Mouse (Mus musculus): ENCODE data around the gene Spata16. TPM values are rescaled to one million over a fixed set of nuclear protein-coding genes. Genes with fewer than 3 reads are reported as not detected.
"Not testable (repeated sequence)": the region's sequence is repeated elsewhere in the genome, so short reads cannot be mapped to it uniquely, and the experiment has no call there.

Spata16 gene
- not detected for total RNA-seq (2021)
- polyA plus RNA-seq (2012; rRNA removed), result not detected in 2 replicates
- long read RNA-seq, result 0 reads

DNA sequence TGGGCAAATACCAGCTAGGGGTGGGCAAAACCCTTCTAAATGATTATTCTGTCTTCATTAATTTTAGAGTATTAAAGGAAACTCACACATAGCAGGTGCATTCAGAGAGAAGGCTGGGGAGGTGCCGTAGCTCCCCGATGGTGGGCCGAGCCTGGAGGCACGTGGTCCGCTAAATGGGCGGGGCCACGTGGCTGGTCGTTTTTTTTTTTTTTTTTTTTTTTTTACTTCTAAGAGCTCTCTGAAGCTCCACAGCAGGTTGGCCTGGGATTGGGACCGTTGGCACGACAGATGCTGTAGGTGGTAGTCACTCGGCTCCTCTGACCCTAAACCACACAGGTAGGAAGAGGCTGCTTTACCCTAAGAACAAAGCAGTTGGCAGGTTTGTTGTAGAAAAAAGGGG is at the start of gene Spata16:
Gene Spata16, plus strand, starts transcription at position 219 of the 400 bp plus-strand sequence.
- no peak for DNase-seq

DNA sequence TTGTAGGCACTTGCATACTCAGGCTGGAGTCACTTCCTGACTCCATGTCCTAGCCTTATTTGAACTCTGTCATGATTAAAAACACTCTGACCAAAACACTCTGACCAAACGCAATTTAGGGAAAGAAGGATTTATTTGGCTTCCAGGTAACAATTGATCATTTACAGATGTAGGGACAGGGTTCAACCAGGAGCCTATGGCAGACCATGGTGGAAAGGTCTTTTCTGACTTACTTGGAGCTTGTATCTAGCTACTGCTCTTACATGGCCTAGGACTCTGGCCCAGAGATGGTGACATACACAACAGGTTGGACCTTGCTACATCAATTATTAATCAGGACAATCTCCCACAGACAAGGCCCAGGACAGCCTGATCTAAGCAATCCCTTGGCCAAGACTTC is 32.6 kb upstream of the Spata16 start:
- no peak for DNase-seq

DNA sequence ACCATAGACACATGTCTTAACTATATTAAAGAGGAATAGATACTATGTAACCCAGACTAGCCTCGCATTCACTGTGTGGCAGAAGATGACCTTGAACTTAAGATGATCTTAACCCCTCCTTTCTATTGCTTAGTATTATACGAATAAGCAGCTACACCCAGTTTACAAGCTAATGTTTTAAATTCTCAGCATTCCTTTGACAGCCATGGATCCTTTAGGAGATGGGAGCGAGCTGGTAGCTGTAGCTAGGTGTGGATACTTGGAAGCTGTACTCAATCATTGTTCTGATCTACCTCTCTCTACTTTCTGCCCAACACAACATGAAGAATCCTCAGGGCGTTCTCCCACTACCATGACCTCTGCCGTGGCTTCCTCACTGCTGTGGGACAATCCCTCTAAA is 28.9 kb upstream of the Spata16 start:
- no peak for DNase-seq

DNA sequence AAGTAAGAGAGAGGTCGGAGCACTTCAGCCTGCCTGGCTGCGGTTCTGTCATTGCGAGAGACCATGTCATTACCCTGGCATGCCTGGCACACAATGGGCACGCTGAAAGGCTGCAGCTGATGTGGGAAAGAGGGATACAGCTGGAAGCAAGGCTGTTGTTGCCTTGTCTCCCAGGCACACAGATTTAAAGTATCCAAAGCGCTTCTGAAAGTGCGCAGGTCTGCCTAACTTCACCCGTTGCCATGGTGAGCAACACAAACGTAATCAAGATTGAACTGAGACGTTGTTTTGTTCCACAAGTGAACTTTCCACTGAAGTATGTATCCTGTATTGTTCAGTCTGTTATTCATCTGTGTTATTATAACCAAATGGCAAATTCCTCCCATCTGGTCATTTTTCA is 1.8 kb downstream of the Spata16 start:
- DNase-seq, result no peak

DNA sequence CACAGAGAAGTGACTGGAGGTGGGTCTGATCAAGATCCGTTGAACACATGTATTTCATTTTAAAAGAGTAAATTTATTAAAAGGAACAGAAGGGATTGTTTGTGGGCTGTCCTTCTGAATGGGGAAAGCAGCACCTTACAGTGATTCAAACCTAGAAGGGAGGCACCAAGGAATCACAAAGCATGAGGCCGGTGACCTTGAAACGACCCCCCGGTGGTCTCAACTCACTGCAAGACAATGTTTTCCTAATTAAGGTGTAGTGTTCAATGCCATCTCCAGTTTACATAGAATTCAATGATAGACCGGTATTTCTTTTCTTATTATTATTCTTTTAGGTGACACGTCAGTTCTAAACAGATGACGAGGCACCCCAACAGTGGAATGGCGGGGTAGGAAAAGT is 2.4 kb downstream of the Spata16 start:
- no peak for DNase-seq

DNA sequence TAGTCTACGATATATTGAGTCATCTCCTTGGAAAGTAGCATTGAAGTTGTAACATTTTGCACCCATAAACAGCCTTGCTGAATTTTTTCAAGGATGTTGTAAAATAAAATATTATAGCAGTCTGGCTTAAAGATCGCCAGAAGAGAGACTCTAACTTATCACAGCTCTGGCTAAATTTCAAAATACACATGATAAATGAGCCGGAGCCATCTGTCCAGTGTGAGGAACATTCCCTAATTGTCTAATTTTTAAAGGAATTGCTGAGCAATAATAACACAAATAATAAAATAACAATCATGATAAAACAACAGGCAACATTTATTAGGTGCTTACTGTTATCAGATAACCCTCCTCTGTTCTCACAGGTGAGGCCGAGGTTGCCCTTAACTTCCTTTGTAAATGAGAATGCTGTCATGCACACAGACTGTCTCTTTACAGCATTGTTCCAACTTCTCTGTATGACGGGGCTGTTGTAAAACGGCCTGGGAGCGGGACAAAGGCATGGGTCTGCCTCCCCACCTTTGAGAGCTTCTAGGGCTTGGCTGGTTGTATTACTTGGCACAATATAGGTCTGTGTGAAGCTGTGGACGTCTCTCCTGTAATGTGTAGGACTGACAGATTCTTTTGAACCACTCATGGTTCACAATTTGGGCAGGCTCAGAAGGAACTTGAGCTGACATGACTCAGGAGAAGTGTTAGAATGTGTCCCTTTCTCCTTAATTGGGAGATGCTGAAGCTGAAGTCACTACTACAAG is 3.1 kb downstream of the Spata16 start:
- no peak for DNase-seq

DNA sequence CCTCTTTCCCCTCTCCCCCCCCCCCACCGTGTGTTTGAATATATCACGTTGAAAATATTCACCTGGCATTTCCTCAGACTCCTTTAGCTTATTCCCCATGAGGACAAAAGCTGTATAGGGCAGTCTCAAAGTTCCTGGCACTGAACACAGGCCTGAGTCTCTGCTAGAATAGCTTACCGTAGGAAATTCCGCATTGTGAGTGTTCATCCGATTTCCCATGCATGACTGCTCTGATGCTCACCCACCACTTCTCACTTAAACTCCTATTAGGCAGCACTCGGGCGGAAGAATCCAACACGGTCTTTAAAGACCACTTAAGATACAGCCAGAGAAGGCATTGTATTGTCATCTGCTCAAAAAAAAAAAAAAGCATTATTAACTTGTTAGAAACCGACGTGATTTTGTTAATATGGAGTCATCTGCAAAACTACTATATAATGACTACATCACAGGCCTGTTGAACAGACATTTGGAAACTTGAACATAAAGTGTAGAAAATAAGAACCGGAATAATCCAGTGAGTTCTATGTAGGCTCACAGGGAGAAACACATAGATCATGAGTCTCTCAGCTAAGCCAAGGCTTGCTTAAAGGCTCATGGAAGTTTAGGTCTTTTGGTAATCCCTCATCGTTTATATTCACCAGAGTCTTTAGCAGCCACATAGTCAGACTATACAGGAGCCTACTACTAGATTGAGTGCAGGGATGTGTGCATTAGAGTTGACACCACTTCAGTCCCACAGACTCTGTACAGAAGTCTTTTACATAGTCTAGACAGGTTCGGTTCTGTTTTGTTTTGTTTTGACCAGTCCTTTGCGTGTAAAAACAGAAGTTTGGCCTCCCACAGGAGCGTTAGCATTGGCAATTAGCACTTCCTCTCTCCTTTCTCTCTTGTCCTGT is 4.2 kb downstream of the Spata16 start:
- DNase-seq, result no peak

DNA sequence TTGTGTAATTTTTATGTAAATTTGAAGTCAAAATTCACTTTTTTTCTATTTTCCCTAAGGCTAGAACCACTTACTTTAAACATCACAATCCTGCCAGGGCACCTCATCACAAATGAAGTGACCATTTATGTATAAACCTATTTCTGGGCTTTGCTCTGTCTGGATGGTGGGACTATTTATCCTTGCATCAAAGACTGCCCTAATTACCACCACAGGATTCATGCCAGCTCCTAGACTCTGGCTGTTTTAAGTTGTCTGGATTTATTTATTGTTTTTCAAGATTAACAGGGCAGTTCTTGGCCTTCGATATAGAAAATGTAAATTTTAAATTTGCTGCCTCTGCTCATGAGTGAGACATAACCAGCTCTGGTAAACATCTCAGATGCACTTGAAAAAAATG is 6.7 kb downstream of the Spata16 start:
- DNase-seq, result no peak

DNA sequence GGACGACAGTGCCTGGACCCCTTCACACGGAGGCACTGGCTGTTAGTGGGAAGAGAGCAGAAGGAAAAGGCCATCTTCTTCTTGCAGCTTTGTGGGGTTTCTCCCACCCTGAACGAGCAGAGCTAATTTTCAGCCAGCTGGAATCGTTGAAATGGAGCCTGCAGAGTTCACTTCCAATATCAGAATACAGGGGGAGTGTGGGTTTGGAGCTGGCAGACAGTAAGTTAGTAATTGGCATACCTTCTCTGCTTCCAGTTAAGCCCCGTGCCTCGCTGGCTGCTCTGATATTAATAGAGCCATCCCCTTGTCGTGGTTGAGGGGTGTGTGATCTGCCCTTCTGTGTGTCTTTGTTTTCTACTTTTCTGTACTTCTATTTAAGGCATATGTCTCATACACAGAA is 9.4 kb downstream of the Spata16 start:
- no peak for DNase-seq

DNA sequence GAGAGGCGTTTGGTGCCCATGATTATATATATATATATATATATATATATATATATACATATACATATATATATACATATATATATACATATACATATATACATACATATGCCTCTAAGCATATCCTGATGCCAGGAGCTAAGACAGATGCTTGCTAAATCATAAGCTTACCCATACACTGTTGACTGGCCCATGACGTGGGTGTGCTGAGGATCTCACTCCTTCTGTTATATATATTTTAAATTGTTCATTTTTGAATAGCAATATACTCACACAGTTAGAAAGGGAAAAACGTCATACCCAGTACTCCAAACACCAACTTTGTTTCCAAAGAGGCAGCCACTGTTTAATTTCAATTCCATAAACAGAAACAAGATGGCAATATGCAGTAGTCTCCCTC is 48.4 kb downstream of the Spata16 start:
- no peak for DNase-seq

DNA sequence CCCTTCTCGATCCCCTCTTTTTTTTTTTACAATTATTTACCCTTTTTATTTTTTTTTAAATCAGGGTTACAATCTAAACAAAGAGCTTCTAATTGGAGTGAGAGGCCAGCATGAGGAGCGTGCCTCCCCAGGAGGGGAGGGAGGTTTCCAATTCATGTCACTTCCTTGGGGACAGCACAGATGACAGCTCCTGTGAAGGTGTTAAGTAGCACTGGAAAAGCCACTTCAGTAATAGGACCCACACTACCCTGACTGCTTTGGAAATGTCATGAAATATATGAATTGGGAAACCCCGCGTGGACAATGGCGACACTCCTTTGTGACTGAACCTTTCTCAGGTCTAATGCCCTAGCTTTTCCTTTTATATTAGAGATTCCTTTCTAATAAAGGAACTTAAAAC is 72.1 kb downstream of the Spata16 start:
- DNase-seq, result not testable (repeated sequence)

DNA sequence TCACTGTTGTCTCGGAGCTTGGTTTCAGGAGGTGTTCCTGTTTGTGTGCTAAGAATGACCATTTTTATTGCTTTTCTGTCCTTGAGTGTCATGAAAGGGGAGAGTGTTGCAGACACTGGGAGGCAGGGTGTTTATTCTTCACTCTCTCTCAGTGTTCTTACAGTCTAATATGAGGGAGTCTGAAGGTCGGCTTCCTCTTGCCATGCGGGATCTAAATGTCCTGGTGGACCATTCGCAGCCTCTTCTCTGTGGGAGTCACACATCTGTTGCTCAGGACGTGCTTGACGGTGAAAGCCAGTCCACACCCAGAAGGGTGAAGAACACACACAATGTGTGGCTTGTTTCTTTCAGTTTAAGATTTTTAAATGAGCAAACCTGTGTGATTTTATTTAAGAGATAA is 90.1 kb downstream of the Spata16 start:
- DNase-seq, result no peak

DNA sequence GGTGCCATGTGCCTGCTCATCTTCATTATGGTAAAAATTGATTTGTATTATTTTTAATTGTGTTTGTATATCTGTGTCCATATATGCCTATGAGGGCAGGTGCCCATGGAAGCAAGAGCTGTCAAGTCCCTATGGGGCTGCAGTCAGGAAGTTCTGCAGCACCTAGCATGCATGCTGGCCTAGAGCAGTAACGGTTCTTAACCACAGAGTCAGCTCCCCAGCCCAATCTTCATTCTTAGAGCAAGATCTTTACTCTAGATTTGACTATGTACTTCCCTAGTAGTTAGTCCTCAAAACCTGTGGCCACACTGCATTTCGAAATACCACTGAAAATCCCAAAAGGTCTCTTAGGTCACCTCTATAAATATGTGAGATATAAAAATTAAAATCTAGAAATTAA is 113.1 kb downstream of the Spata16 start:
- DNase-seq, result no peak

DNA sequence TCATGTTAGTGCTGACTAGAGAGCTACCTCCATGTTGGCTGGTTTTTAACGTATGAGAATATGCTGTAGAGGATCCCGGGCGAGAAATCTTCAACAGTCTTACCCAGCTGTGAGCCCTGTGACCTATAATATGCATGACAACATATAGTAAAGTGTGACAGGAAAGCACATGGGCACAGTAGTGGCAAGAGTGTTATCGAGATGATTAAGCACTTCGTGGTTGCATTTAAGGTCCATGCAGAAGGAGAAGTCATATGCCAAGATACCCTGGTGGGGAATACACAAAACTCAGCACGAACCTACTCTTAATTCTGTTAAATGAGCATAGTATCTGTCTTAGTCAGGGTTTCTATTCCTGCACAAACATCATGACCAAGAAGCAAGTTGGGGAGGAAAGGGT is 115.0 kb downstream of the Spata16 start:
- no peak for DNase-seq

DNA sequence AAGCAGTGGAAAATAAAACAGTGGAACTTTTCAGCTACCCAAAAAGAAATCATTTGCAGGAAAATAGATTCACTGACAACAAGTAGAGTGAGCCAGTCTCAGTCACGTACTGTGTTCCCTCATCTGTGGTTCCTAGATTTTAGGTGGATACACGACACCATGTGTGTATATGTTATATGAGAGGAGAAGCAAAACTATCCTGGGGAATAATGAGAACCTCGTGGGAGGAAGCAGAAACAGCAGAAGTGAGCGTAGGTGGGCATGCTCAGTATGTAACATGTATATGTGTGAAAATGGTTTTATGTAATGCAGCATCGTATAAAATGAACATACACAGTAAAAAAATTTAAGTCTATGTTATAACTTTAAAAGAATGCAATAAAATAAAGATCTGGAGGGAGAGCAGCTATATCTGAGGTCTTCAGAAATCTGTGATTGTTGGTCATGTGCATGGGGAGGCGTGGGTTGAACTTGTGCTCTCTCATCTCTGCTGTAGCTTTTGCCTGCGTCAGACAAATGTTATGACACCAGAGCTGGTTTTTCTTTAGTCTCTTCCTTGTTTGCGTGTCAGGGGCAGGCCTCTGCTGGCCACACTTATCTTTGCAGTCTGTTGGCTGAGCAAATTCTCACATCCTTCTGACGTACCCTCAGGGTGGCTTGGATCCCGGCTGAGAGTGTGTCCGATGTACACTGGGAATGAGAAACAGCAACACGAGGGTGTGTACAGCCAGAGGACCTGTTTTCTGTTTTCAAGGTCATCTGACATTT is 156.1 kb downstream of the Spata16 start:
- no peak for DNase-seq

DNA sequence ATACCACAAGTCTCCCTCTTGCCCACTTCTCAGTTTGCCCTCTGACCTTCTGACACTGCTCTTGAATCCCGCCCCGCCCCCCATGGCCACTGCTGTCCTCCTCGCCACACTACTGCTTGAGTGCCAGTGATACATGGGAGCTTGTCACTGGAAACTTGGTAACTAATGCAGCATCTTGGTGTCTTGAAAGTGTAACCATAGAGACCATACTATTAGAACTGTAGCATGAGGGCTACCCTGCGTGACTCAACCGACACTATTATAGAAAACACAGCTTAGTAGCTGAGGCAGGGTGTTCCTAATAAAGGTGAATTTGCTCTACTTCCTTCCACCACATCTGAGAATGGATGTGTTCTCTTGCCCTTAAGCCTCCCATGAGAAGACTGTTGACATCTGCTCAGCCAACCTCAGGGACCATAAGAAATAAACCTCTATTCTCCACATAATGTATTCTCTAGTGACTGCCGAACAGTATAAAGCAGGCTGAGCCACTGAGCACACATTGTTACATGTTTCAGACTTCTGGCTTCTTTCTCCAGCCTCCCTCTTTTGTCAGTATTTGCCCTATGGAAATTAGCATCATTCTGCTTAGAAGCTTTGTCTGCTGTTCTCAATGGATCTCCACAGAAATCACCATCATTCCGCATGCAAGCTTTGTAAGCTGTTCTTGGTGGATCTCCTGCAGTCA is 158.6 kb downstream of the Spata16 start:
- no peak for DNase-seq

DNA sequence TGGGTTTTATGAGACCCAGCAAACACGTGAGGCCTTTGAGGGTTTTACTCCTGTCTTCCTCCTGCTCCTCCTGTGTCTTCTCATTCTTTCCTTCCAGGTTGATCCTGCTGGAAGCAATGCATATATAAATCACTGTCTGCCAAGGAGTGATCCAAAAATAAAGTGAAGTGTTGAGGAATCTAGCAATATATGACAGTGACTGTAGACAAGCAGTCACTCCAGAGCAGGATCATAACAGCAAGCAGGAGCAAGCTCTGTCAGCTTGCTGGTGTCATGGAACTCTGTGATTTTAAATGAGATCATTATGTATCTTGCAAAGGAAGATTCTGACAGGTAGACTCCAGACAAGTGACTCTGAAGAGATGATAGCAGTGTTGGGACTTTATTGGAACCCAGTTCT is 159.5 kb downstream of the Spata16 start:
- DNase-seq, result no peak

DNA sequence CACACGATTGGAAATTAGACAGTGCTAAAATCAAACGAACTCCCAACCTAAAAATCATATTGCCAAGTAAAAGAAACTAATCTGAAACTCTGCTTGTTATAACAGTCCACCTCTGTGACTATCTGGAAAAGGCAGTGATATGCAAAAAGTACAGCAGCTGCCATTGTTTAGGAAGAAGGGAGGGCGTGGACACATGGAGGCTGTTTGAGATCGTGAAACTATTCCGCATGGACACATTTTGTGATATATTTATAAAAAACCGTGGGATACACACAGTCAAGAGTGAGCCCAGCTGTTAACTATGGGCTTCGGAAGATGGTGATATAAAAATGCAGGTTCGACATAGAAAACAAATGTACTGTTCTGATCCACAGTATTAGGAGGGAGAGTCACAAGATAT is 176.9 kb downstream of the Spata16 start:
- no peak for DNase-seq

DNA sequence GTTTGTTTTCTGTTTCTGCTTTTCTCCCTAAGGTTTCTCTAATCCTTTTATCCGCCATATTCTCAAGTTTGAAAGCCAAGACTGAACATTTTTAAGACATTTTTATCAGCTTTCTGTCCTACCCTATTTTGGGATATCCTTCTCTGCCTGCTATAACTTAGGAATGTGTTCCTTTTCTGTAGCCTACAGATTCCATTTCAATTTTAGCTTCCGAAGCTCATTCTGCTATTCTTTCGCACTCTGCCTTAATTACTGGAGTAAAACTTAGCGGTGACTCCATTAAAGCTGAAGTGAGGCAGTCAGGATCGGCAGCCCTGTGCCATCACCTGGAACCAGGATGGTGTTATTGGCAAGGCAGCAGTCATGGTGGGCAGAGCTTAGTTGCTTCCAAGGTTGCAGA is 178.3 kb downstream of the Spata16 start:
- no peak for DNase-seq

DNA sequence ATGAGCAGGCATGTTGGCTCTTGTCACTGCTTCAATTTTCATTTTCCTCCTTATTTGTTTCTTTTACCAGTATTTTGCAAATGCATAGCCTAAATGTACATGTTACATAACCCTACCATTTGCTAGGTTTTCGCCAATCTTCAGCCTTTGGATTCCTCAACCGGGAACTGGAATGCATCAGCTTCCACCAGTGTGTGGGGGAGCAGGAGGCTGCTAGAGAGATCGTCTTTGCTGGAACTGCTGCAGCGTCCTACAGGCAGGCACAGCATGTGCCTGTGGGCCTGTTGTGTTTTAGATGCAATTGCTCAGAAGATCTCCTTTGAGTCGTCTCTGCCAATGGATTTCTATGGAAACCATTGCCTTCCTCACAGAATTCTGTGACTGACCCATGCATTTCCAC is 182.0 kb downstream of the Spata16 start:
- DNase-seq, result no peak

DNA sequence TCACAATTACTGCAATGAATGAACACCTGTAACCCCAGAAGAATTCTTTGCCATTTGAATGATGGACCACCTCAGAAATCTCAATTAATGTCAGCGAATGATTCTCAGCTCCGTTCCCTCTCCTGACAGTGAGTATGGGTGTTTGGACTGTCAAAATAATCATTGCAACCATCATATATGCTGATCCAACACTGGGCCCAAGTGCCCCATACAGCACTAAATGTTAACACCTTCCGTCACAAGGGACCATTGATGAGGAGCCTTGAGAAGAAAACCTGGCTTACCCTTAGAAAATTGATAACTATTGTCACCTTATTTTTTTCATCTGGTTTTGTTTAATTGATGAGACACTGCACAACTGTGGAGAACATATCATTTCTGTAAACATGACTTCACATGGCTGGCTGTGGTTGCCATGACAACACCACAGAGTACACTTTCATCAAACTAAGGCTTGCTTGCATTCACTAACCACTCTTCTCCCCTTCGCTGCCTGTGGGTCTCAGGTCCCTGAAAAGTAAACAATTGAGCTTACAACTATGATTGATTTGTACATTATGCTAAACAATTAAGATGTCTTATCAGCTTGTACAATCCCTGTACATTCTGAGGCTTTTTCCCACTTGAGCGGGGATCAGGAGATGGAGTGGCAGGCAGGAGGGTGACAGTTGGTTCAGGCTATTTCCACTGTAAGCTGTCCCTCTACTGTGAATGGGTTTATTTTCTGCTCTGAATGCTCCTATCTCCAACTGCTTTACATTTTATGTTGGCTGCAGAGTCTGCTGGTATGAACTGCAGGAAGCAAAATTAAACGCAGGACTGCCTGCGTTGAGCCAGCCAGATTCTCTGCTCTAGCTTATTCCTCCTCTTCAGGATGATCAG is 189.8 kb downstream of the Spata16 start:
- no peak for DNase-seq
